Comparison of ENCODE assay signal across 10 mouse cellular contexts in genomic region chr8:83695351-83696106, GRCm38 (mm10). TPM values are rescaled to one million over a fixed set of nuclear protein-coding genes. Genes with fewer than 3 reads are reported as not detected.
DNase-seq lines count a peak whose midpoint lies in the region; ATAC-seq and TF ChIP-seq lines count a peak whose summit lies in the region.
"Had no signal": no experiment of that assay in that cellular context is flagged by ENCODE, and none has a peak within 500 bp of the region (broad histone marks: within the 10 kb centered on the region; RNA-seq: fewer than 3 reads in every experiment).

No protein-coding gene starts in this region.

- no peak overlapping the region for H3K4me3 ChIP-seq in heart, adult 2 months
- H3K4me3 ChIP-seq in midbrain, embryonic 10.5 days = no peak overlapping the region
- H3K4me3 ChIP-seq: embryonic facial prominence, embryonic 12.5 days had no signal

- 63% methylated on average over 17 of the region's 17 CpGs for WGBS in heart, adult 2 months
- WGBS in midbrain, embryonic 10.5 days = 88% methylated on average over 17 of the region's 17 CpGs

- intact Hi-C loops in heart, adult 2 months (cut with DNase I) = loop anchor here (5.0 kb wide), 1 partner anchor 33 kb away; no protein-coding TSS in a partner anchor

- H3K9me3 ChIP-seq in midbrain, embryonic 10.5 days (replicated peaks) = no peaks in the 10 kb centered on the region
- H3K9me3 ChIP-seq: embryonic facial prominence, embryonic 12.5 days had no signal

- H3K27me3 ChIP-seq in heart, adult 2 months (ENCODE audit: control insufficient read depth, insufficient read depth, low read length) = no peaks in the 10 kb centered on the region
- H3K27me3 ChIP-seq in midbrain, embryonic 10.5 days (ENCODE audit: low read depth, poor library complexity, severe bottlenecking) = 0 out of 2 replicates have a peak, but pooled peaks cover 8% of the 10 kb centered on the region
- H3K27me3 ChIP-seq: embryonic facial prominence, embryonic 12.5 days had no signal

- no peak for TF ChIP-seq POLR2A in heart, adult 2 months (IDR thresholded peaks at IDR 0.05; ENCODE audit: insufficient read depth, low read depth, low read length)

- peak overlapping the region; percentile 26 for H3K27ac ChIP-seq in heart, adult 2 months
- no peak overlapping the region for H3K27ac ChIP-seq in midbrain, embryonic 10.5 days (replicated peaks)
- H3K27ac ChIP-seq: embryonic facial prominence, embryonic 12.5 days had no signal

- H3K36me3 ChIP-seq in heart, adult 2 months (ENCODE audit: control insufficient read depth, insufficient read depth, low read length) = peaks cover 2% of the 10 kb centered on the region; the same call in 1 of the 2 replicates
- H3K36me3 ChIP-seq in midbrain, embryonic 10.5 days = peaks cover 24% of the 10 kb centered on the region

- H3K4me1 ChIP-seq in heart, adult 2 months (ENCODE audit: control insufficient read depth, insufficient read depth, low read length) = peaks cover 25% of the 10 kb centered on the region
- peaks cover 36% of the 10 kb centered on the region for H3K4me1 ChIP-seq in midbrain, embryonic 10.5 days

- peak; percentile 26 for ATAC-seq in megakaryocyte progenitor cell, adult 5-6 weeks (replicated peaks; ENCODE audit: poor library complexity)

- TF ChIP-seq CTCF in heart, adult 2 months (IDR thresholded peaks at IDR 0.05) = no peak

- H3K9ac ChIP-seq in heart, adult 2 months (ENCODE audit: low read depth, low read length) = no peak overlapping the region
- H3K9ac ChIP-seq: embryonic facial prominence, embryonic 12.5 days had no signal

- H3K79me2 ChIP-seq in heart, adult 2 months (replicated peaks; ENCODE audit: control insufficient read depth, insufficient read depth, low read length) = peaks cover 2% of the 10 kb centered on the region; the same call in 1 of the 2 replicates

- DNase-seq in heart, adult 2 months = peak in 1 of 2 experiments; percentile 46
- no peak for DNase-seq in heart, adult 8-10 months (ENCODE audit: low spot score)
- DNase-seq in CD4-positive helper T cell, adult 2 months (ENCODE audit: low read depth, low spot score) = peak; percentile 80
- peak; percentile 42 for DNase-seq in kidney, postnatal 14 days
- DNase-seq in cerebellum, postnatal 14 days = no peak
- DNase-seq in midbrain, embryonic 10.5 days (ENCODE audit: low spot score) = no peak
- DNase-seq in adrenal gland, adult 2 months = no peak
- DNase-seq: adrenal gland, postnatal 14 days had no signal

- TF ChIP-seq EP300 in heart, adult 2 months (IDR thresholded peaks at IDR 0.05; ENCODE audit: insufficient read depth, low read depth, low read length) = peak; percentile 79

RNA-seq across cellular contexts. Expression of gene Pkn1, which starts 3.5 kb away (rescaled TPM):
- total RNA-seq in heart, adult 2 months (2021) = 10 to 100 TPM; 51.1 to 55.6 TPM
- 53.7 and 59.5 TPM in 2 replicates for polyA plus RNA-seq in heart, adult 2 months (2012; rRNA removed)
- 10 to 100 TPM; 44.0 to 47.6 (median 46.6) TPM for total RNA-seq in heart, adult 8-10 months (2022)
- 31.5 and 31.6 TPM in 2 replicates for total RNA-seq in megakaryocyte progenitor cell, adult 5-6 weeks (2015)
- 62.5 and 78.8 TPM in 2 replicates for total RNA-seq in megakaryocyte progenitor cell, adult 5-6 weeks (2017)
- polyA plus RNA-seq in midbrain, embryonic 10.5 days (2016; fragmentation: Nextera tagmentation; extraction: Ambion mirVana) = 22.8 and 27.0 TPM in 2 replicates
- 100 to 1,000 TPM; 110 to 115 TPM for total RNA-seq in adrenal gland, adult 2 months (2021)
- 138 and 164 TPM in 2 replicates for polyA plus RNA-seq in adrenal gland, adult 2 months (2012; rRNA removed)

RNA-seq across cellular contexts. Expression of gene Ddx39, which starts 19.4 kb away (rescaled TPM):
- 10 to 100 TPM; 15.7 to 17.7 TPM for total RNA-seq in heart, adult 2 months (2021)
- polyA plus RNA-seq in heart, adult 2 months (2012; rRNA removed) = 18.0 and 27.3 TPM in 2 replicates
- total RNA-seq in heart, adult 8-10 months (2022) = 10 to 100 TPM; 14.2 to 17.0 (median 15.4) TPM
- 119 and 139 TPM in 2 replicates for total RNA-seq in megakaryocyte progenitor cell, adult 5-6 weeks (2015)
- 121 and 131 TPM in 2 replicates for total RNA-seq in megakaryocyte progenitor cell, adult 5-6 weeks (2017)
- polyA plus RNA-seq in midbrain, embryonic 10.5 days (2016; fragmentation: Nextera tagmentation; extraction: Ambion mirVana) = 314 and 357 TPM in 2 replicates
- total RNA-seq in adrenal gland, adult 2 months (2021) = 10 to 100 TPM; 15.3 to 20.9 TPM
- 13.4 and 14.1 TPM in 2 replicates for polyA plus RNA-seq in adrenal gland, adult 2 months (2012; rRNA removed)

RNA-seq across cellular contexts. Expression of gene Ptger1, which starts 29.1 kb away (rescaled TPM):
- total RNA-seq in heart, adult 2 months (2021) = under 1 TPM; 0.37 to 0.39 TPM
- 0.41 and 0.79 TPM in 2 replicates for polyA plus RNA-seq in heart, adult 2 months (2012; rRNA removed)
- total RNA-seq in heart, adult 8-10 months (2022) = under 1 TPM; 0.17 to 0.57 (median 0.26) TPM
- total RNA-seq in megakaryocyte progenitor cell, adult 5-6 weeks (2015) = 0.10 TPM in 1 of 2 replicates, not detected in the other
- total RNA-seq in megakaryocyte progenitor cell, adult 5-6 weeks (2017) = 0.87 and 1.6 TPM in 2 replicates
- polyA plus RNA-seq in midbrain, embryonic 10.5 days (2016; fragmentation: Nextera tagmentation; extraction: Ambion mirVana) = 0.29 and 0.38 TPM in 2 replicates
- total RNA-seq in adrenal gland, adult 2 months (2021) = 1 to 10 TPM in 1 of 2 experiments, under 1 TPM in 1; 0.76 to 1.1 TPM
- polyA plus RNA-seq in adrenal gland, adult 2 months (2012; rRNA removed) = 2.1 and 2.8 TPM in 2 replicates

RNA-seq across cellular contexts. Expression of gene Gipc1, which starts 43.1 kb away (rescaled TPM):
- 10 to 100 TPM; 23.8 to 25.6 TPM for total RNA-seq in heart, adult 2 months (2021)
- 22.3 and 27.7 TPM in 2 replicates for polyA plus RNA-seq in heart, adult 2 months (2012; rRNA removed)
- total RNA-seq in heart, adult 8-10 months (2022) = 10 to 100 TPM; 21.4 to 25.1 (median 23.3) TPM
- 14.7 and 19.0 TPM in 2 replicates for total RNA-seq in megakaryocyte progenitor cell, adult 5-6 weeks (2015)
- total RNA-seq in megakaryocyte progenitor cell, adult 5-6 weeks (2017) = 14.3 and 17.8 TPM in 2 replicates
- polyA plus RNA-seq in midbrain, embryonic 10.5 days (2016; fragmentation: Nextera tagmentation; extraction: Ambion mirVana) = 233 and 242 TPM in 2 replicates
- total RNA-seq in adrenal gland, adult 2 months (2021) = 10 to 100 TPM; 29.5 to 50.1 TPM
- polyA plus RNA-seq in adrenal gland, adult 2 months (2012; rRNA removed) = 53.8 and 56.4 TPM in 2 replicates

RNA-seq across cellular contexts. Expression of gene Adgre5, which starts 45.6 kb away (rescaled TPM):
- total RNA-seq in heart, adult 2 months (2021) = 10 to 100 TPM; 44.6 to 46.4 TPM
- 73.1 and 73.9 TPM in 2 replicates for polyA plus RNA-seq in heart, adult 2 months (2012; rRNA removed)
- total RNA-seq in heart, adult 8-10 months (2022) = 10 to 100 TPM; 42.4 to 50.4 (median 43.5) TPM
- total RNA-seq in megakaryocyte progenitor cell, adult 5-6 weeks (2015) = 27.1 and 29.1 TPM in 2 replicates
- total RNA-seq in megakaryocyte progenitor cell, adult 5-6 weeks (2017) = 19.8 and 30.2 TPM in 2 replicates
- polyA plus RNA-seq in midbrain, embryonic 10.5 days (2016; fragmentation: Nextera tagmentation; extraction: Ambion mirVana) = 8.0 and 13.4 TPM in 2 replicates
- 10 to 100 TPM; 31.5 to 40.7 TPM for total RNA-seq in adrenal gland, adult 2 months (2021)
- 34.5 and 35.2 TPM in 2 replicates for polyA plus RNA-seq in adrenal gland, adult 2 months (2012; rRNA removed)

Comparison
In these comparisons a context has a peak if more than half of its experiments do, and no peak if none do; other contexts are left out.
1. DNase-seq: peak in CD4-positive helper T cell, adult 2 months (single experiment) and kidney, postnatal 14 days (single experiment); none in heart, adult 8-10 months (single experiment), cerebellum, postnatal 14 days (0 of 2), midbrain, embryonic 10.5 days (single experiment) and adrenal gland, adult 2 months (single experiment).
2. RNA of gene Ddx39, which starts 19.4 kb away (total RNA-seq): 119 to 139 TPM in megakaryocyte progenitor cell, adult 5-6 weeks; 15.3 to 20.9 TPM in adrenal gland, adult 2 months, 15.7 to 17.7 TPM in heart, adult 2 months and 14.2 to 17.0 TPM in heart, adult 8-10 months; every median in the first group is over 4 times any median in the second.